Mouse (Mus musculus): Measurements from ENCODE around the gene Plagl1. TPM values are rescaled to one million over a fixed set of nuclear protein-coding genes. Genes with fewer than 3 reads are reported as not detected.

Plagl1 gene
- polyA plus RNA-seq, 1 experiment from 2014 or later: 11.3 TPM

DNA sequence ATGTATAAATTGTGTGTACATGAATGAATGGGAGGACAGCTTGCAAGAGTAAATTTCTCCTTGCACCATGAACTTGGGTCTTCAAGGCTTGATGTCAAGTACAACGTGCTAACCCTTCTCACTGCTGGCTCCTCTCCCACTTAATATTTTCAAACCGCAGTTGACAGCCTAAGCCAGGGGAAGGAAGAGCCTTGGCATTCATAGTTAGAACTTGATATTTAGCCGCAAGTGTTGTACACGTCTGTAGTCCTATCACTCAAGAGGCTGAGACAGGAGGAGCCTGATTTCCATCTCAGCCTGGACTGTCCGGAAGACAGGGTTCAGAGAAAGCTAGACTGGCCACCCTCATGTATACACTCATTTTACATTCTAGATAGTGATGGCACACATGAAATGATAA is 32.6 kb upstream of the Plagl1 start:
- DNase-seq: no peak
- no peaks in the 10 kb centered on the region for H3K27me3 ChIP-seq (ENCODE audit: insufficient read depth, low read length)
- no peak overlapping the region for H3K4me2 ChIP-seq (ENCODE audit: low read depth, low read length)
- TF ChIP-seq CTCF (IDR thresholded peaks at IDR 0.05; ENCODE audit: low read depth) (no peak), EP300 (IDR thresholded peaks at IDR 0.05; ENCODE audit: low read depth) (no peak)
- H3K27ac ChIP-seq (ENCODE audit: low read depth): no peak overlapping the region
- no peak overlapping the region for H3K4me3 ChIP-seq (ENCODE audit: low read depth, low read length)
- ATAC-seq: no peak
- WGBS (ENCODE audit: insufficient replicate concordance): 77% methylated on average over 5 of the region's 5 CpGs
- no peaks in the 10 kb centered on the region for H3K4me1 ChIP-seq (ENCODE audit: insufficient read depth)
- no peaks in the 10 kb centered on the region for H3K9me3 ChIP-seq (ENCODE audit: low read length)
- H3K9ac ChIP-seq (replicated peaks): no peak overlapping the region
- H3K36me3 ChIP-seq (replicated peaks; ENCODE audit: insufficient read depth, low read length): no peaks in the 10 kb centered on the region

DNA sequence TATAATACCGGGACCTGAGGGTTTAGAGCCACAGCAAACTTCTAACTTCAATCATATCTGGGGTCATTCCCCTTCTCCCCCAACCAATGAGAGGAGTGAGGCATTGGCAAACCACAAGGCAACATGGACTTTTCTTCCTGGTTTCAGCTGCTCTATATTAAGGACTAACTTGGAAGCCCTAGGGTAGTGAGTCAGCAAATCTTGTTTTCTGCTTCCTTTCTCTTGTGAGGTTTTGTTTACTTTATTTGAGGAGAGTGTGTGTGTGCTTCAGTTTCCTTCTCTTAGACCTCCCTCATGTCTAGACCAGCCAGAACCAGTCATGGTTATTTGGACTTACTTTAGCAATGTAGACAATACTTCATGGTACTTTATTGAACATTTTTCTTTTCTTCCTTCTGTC is 32.1 kb upstream of the Plagl1 start:
- H3K4me2 ChIP-seq (ENCODE audit: low read depth, low read length): no peak overlapping the region
- no peak for TF ChIP-seq EP300 (IDR thresholded peaks at IDR 0.05; ENCODE audit: low read depth)
- no peak for TF ChIP-seq CTCF (IDR thresholded peaks at IDR 0.05; ENCODE audit: low read depth)
- H3K27me3 ChIP-seq (ENCODE audit: insufficient read depth, low read length): no peaks in the 10 kb centered on the region
- H3K9me3 ChIP-seq (ENCODE audit: low read length): no peaks in the 10 kb centered on the region
- no peak for DNase-seq
- ATAC-seq: no peak
- whole genome bisulfite sequencing (ENCODE audit: insufficient replicate concordance): 57% methylated on average over 1 of the region's 1 CpGs
- H3K9ac ChIP-seq (replicated peaks): no peak overlapping the region
- no peak overlapping the region for H3K4me3 ChIP-seq (ENCODE audit: low read depth, low read length)
- H3K27ac ChIP-seq (ENCODE audit: low read depth): no peak overlapping the region
- no peaks in the 10 kb centered on the region for H3K4me1 ChIP-seq (ENCODE audit: insufficient read depth)
- H3K36me3 ChIP-seq (replicated peaks; ENCODE audit: insufficient read depth, low read length): no peaks in the 10 kb centered on the region

DNA sequence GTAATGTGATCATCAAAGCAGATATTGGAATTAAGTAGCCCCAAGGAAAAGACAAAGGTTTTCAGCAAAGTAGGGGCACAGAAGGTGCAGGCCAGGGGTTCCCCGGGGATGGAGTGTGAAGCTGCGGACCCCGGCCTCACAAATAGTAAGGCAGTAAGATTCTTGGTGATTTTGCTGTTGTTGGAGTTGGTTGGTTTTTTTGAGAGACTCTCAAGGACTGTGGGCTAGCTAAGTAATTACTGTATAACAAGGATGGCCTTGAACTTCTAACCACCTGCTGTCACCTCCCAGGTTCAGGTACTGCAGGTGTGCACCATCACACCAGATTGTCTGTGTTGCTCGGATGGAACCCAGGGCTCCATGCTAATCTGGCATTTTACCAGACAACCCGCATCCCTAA is 30.9 kb upstream of the Plagl1 start:
- TF ChIP-seq CTCF (IDR thresholded peaks at IDR 0.05; ENCODE audit: low read depth) (no peak), EP300 (IDR thresholded peaks at IDR 0.05; ENCODE audit: low read depth) (no peak)
- no peak for ATAC-seq
- Histone ChIP-seq H3K27ac (ENCODE audit: low read depth) (no peak overlapping the region), H3K9me3 (ENCODE audit: low read length) (no peaks in the 10 kb centered on the region), H3K36me3 (replicated peaks; ENCODE audit: insufficient read depth, low read length) (no peaks in the 10 kb centered on the region), H3K4me1 (ENCODE audit: insufficient read depth) (no peaks in the 10 kb centered on the region), H3K27me3 (ENCODE audit: insufficient read depth, low read length) (no peaks in the 10 kb centered on the region), H3K9ac (replicated peaks) (no peak overlapping the region), H3K4me2 (ENCODE audit: low read depth, low read length) (no peak overlapping the region), H3K4me3 (ENCODE audit: low read depth, low read length) (no peak overlapping the region)
- no peak for DNase-seq
- WGBS (ENCODE audit: insufficient replicate concordance): 85% methylated on average over 5 of the region's 5 CpGs

DNA sequence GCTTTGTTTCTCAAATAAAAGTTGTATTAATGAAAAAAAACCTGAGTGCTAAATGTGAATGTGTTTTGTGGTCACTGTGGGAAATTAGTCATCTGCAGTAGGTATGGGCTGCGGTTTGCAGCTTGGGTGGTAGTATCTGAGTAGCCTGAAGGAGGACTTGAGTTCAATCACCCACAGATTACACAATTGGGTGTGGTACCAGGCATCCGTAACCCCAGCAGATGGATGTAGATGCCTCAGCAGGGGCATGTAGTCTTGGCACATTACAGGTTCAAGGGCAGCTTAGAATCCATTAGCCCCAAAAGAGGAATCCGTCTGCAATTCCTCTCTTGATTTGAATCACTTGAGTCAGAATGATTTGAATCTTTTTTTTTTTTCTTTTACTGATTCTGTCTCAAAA is 25.0 kb upstream of the Plagl1 start:
- 76% methylated on average over 3 of the region's 3 CpGs for WGBS (ENCODE audit: insufficient replicate concordance)
- no peak for TF ChIP-seq CTCF (IDR thresholded peaks at IDR 0.05; ENCODE audit: low read depth)
- no peak for TF ChIP-seq EP300 (IDR thresholded peaks at IDR 0.05; ENCODE audit: low read depth)
- ATAC-seq: no peak
- no peak overlapping the region for H3K27ac ChIP-seq (ENCODE audit: low read depth)
- no peaks in the 10 kb centered on the region for H3K9me3 ChIP-seq (ENCODE audit: low read length)
- no peak overlapping the region for H3K9ac ChIP-seq (replicated peaks)
- no peak overlapping the region for H3K4me2 ChIP-seq (ENCODE audit: low read depth, low read length)
- no peaks in the 10 kb centered on the region for H3K36me3 ChIP-seq (replicated peaks; ENCODE audit: insufficient read depth, low read length)
- DNase-seq: no peak
- no peaks in the 10 kb centered on the region for H3K27me3 ChIP-seq (ENCODE audit: insufficient read depth, low read length)
- H3K4me3 ChIP-seq (ENCODE audit: low read depth, low read length): no peak overlapping the region
- no peaks in the 10 kb centered on the region for H3K4me1 ChIP-seq (ENCODE audit: insufficient read depth)

DNA sequence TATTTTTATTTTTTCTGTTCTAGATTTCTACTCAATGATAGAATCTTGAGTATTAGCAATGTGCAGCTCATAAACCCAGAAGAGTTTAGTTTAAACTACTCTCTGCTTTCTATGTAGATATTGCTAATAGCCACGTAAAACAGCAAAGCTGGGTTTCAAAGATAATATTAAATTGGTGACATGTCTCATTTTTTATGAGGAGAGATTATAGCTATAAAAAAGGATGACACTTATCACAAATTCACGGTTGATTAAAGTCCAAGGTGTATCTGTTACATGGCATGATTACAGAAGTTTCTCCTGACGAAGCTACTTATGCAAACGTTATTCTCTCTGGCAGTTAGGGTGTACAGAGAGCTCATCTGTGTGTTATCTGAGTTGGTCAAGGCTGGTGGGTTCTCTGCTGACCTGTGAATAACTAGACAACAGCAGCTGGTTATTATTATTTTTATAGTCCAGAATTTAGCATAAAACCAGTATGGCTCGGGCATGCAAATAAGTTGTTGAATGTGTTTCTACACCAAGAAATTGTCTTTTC is 20.6 kb upstream of the Plagl1 start:
- TF ChIP-seq CTCF (IDR thresholded peaks at IDR 0.05; ENCODE audit: low read depth): no peak
- TF ChIP-seq EP300 (IDR thresholded peaks at IDR 0.05; ENCODE audit: low read depth): no peak
- no peaks in the 10 kb centered on the region for H3K36me3 ChIP-seq (replicated peaks; ENCODE audit: insufficient read depth, low read length)
- H3K4me2 ChIP-seq (ENCODE audit: low read depth, low read length): no peak overlapping the region
- H3K27ac ChIP-seq (ENCODE audit: low read depth): no peak overlapping the region
- H3K4me1 ChIP-seq (ENCODE audit: insufficient read depth): no peaks in the 10 kb centered on the region
- H3K9ac ChIP-seq (replicated peaks): no peak overlapping the region
- no peaks in the 10 kb centered on the region for H3K9me3 ChIP-seq (ENCODE audit: low read length)
- ATAC-seq (no peak), DNase-seq (no peak)
- WGBS (ENCODE audit: insufficient replicate concordance): 64% methylated on average over 5 of the region's 5 CpGs
- no peak overlapping the region for H3K4me3 ChIP-seq (ENCODE audit: low read depth, low read length)
- no peaks in the 10 kb centered on the region for H3K27me3 ChIP-seq (ENCODE audit: insufficient read depth, low read length)

DNA sequence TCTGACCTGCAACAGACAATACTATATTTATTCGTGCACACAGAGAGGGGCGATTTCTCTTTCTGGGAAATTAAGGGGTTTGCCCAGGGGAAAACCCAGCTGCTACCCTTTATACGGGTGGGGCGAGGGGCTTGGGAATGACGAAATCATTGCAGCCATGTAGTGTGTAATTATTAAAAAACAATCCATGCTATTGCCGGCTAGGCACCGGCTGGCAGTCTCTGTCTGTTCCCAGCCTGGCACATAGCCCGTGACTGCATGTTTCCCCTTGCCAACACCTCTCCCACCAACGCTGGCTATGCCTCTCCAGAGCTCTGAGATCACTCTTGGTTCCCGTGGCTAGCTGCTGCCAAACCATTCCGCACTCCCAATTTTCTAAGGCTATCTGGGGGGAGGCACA is 15.6 kb upstream of the Plagl1 start:
- no peak overlapping the region for H3K4me3 ChIP-seq (ENCODE audit: low read depth, low read length)
- H3K4me2 ChIP-seq (ENCODE audit: low read depth, low read length): no peak overlapping the region
- TF ChIP-seq CTCF (IDR thresholded peaks at IDR 0.05; ENCODE audit: low read depth): no peak
- TF ChIP-seq EP300 (IDR thresholded peaks at IDR 0.05; ENCODE audit: low read depth): no peak
- H3K9ac ChIP-seq (replicated peaks): no peak overlapping the region
- ATAC-seq: no peak
- no peak overlapping the region for H3K27ac ChIP-seq (ENCODE audit: low read depth)
- 82% methylated on average over 11 of the region's 11 CpGs for WGBS (ENCODE audit: insufficient replicate concordance)
- no peak for DNase-seq
- H3K9me3 ChIP-seq (ENCODE audit: low read length): no peaks in the 10 kb centered on the region
- H3K4me1 ChIP-seq (ENCODE audit: insufficient read depth): no peaks in the 10 kb centered on the region
- no peaks in the 10 kb centered on the region for H3K36me3 ChIP-seq (replicated peaks; ENCODE audit: insufficient read depth, low read length)
- no peaks in the 10 kb centered on the region for H3K27me3 ChIP-seq (ENCODE audit: insufficient read depth, low read length)

DNA sequence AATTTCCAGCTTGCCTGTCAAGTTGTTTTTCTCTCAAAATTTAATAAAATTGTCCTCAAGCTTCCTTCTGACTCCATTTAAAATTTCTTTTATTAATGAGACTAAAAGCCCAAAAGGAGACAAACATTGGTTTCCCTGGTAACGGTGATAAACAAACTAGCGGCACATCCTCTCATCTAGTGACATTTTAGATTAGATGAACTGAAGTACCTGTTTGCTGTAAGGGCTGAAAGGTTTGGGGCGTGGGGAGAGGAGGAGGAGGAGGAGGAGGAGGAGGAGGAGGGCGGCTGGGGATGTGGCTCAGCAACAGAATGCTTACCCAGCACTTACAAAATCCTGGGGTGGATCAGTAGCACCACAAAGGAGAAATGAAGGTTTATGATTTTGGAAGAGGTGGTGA is 12.5 kb upstream of the Plagl1 start:
- DNase-seq: no peak
- no peak for ATAC-seq
- TF ChIP-seq CTCF (IDR thresholded peaks at IDR 0.05; ENCODE audit: low read depth) (no peak), EP300 (IDR thresholded peaks at IDR 0.05; ENCODE audit: low read depth) (no peak)
- no peaks in the 10 kb centered on the region for H3K9me3 ChIP-seq (ENCODE audit: low read length)
- WGBS (ENCODE audit: insufficient replicate concordance): 49% methylated on average over 4 of the region's 4 CpGs
- no peak overlapping the region for H3K27ac ChIP-seq (ENCODE audit: low read depth)
- H3K4me3 ChIP-seq (ENCODE audit: low read depth, low read length): no peak overlapping the region
- H3K36me3 ChIP-seq (replicated peaks; ENCODE audit: insufficient read depth, low read length): no peaks in the 10 kb centered on the region
- no peaks in the 10 kb centered on the region for H3K4me1 ChIP-seq (ENCODE audit: insufficient read depth)
- H3K27me3 ChIP-seq (ENCODE audit: insufficient read depth, low read length): no peaks in the 10 kb centered on the region
- H3K9ac ChIP-seq (replicated peaks): no peak overlapping the region
- H3K4me2 ChIP-seq (ENCODE audit: low read depth, low read length): no peak overlapping the region
